Mouse (Mus musculus) megakaryocyte-erythroid progenitor cell, adult 5-6 weeks (primary cell): ENCODE measurements around the gene Ptprm. TPM values are rescaled to one million over a fixed set of nuclear protein-coding genes. Genes with fewer than 3 reads are reported as not detected.

ENCODE experiments used
- ATAC-seq: replicated peaks from 2 replicates; pipeline ENCODE4 v1.8.0; 2016; ENCODE audit warnings: mild to moderate bottlenecking, inconsistent platforms; ENCODE audit not compliant: severe bottlenecking, poor library complexity, low FRiP score, low TSS enrichment
- total RNA-seq, 2 experiments: library from RNA; stranded (forward) in 1 of 2; stranded (reverse) in 1 of 2; fragments of 200-1000, 215-1000 nt in 1 of 2; fragments of >200 nt in 1 of 2; fragmentation: Nextera tagmentation in 1 of 2; gene quantifications; 2 replicates each; pipeline ENCODE4 v1.2.3; 2014 to 2017

Ptprm gene
- total RNA-seq, 2 experiments from 2014 or later = not detected

GRCm38 (mm10) chr17:67296604-67297595, 57.4 kb downstream of the Ptprm start:
- ATAC-seq = no peak

- ATAC-seq = no peak
These were observed 63.5 kb downstream of the Ptprm start for GRCm38 (mm10) chr17:67290662-67291240.

GRCm38 (mm10) chr17:67287501-67287900, 66.8 kb downstream of the Ptprm start:
- no peak for ATAC-seq

GRCm38 (mm10) chr17:67281640-67282170, 72.6 kb downstream of the Ptprm start:
- no peak for ATAC-seq

- ATAC-seq = no peak
These were observed 76.9 kb downstream of the Ptprm start for GRCm38 (mm10) chr17:67277124-67277910.

- ATAC-seq = no peak
These were observed 79.6 kb downstream of the Ptprm start for GRCm38 (mm10) chr17:67274531-67275094.

- ATAC-seq = no peak
These were observed 81.3 kb downstream of the Ptprm start for GRCm38 (mm10) chr17:67272928-67273327.

GRCm38 (mm10) chr17:67268475-67269080, 85.7 kb downstream of the Ptprm start:
- no peak for ATAC-seq

GRCm38 (mm10) chr17:67266270-67266669, 88.0 kb downstream of the Ptprm start:
- ATAC-seq = 0 out of 2 replicates have a peak, but pooled peaks have one; percentile 52

- ATAC-seq = no peak
These were observed 88.7 kb downstream of the Ptprm start for GRCm38 (mm10) chr17:67265520-67265919.

GRCm38 (mm10) chr17:67264716-67265115, 89.5 kb downstream of the Ptprm start:
- no peak for ATAC-seq

GRCm38 (mm10) chr17:67263024-67263423, 91.2 kb downstream of the Ptprm start:
- ATAC-seq = no peak

GRCm38 (mm10) chr17:67260016-67260415, 94.2 kb downstream of the Ptprm start:
- no peak for ATAC-seq

GRCm38 (mm10) chr17:67257780-67258179, 96.5 kb downstream of the Ptprm start:
- no peak for ATAC-seq

GRCm38 (mm10) chr17:67256171-67256570, 98.1 kb downstream of the Ptprm start:
- no peak for ATAC-seq

- no peak for ATAC-seq
These were observed 100.8 kb downstream of the Ptprm start for GRCm38 (mm10) chr17:67253445-67253844.

GRCm38 (mm10) chr17:67252992-67253391, 101.3 kb downstream of the Ptprm start:
- no peak for ATAC-seq

- ATAC-seq = no peak
These were observed 108.9 kb downstream of the Ptprm start for GRCm38 (mm10) chr17:67245273-67245875.
